Mouse (Mus musculus): ENCODE results near the gene Sumf1. TPM values are rescaled to one million over a fixed set of nuclear protein-coding genes. Genes with fewer than 3 reads are reported as not detected.

Sumf1 gene
- total RNA-seq, 2 experiments from 2014 or later: 10.4 to 12.4 TPM

DNA sequence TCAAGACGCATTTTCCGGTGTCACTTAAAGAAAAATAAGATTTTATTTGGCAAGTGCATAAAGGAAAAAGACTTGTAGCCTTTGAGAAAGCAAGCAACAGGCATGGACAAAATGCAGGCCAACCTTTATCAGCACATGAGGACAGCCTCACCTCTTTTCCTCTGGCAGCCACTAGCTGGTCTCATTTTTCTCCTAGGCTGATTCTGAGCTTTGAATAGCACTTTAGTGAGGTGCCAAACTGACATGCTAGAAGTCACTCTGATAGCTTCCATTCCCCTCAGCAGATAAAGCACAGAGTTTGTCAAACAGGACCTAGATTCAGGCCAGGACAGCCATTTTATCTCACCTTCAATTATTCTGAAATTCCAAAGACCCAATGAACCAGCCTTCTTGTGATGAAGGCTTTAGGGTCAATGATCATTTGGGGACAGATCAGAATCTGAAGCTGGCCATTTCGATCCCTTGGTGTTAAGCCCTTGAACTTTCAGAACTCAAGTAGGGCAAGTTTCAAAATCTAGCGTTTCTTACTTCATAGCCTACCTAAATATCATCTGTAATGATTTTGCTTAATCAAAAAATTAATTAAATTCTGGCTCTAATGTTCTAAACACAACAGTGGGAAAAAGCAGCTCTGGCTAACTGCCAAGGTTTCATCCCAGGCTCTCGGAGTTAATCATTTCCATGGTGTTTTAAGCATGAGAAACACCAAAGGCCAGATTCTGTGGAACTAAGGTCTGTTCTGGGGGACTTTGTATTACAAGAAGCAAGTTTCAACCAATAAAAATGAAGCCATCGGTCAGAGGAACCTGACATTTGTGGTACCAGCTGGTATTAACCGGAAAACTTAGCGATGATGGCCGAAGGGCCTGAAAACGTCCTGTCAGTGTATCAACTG lies 83.2 kb downstream of the Sumf1 start:
- DNase-seq: peak; percentile 10
- intact Hi-C loops (cut with DNase I): no loop called here

DNA sequence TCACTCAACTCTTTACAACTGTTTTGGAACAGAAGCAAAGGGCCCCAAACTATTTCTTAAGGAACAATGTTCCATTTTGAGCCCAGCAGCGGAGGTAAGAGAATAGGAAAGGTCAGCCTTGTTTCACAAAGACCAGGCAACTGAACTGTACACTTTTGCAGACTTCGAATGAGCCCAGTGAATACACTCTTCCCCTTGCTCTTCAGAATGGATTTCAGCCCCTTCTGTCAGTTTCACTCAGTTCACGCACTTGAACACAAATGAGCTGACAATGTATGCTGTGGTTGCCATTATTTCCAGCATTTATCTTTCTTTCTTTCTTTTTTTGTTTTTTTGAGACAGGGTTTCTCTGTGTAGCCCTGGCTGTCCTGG lies 86.5 kb downstream of the Sumf1 start:
- DNase-seq: no peak
- intact Hi-C loops (cut with DNase I): loop anchor here (5.0 to 10.0 kb wide), 2 partner anchors 116 to 308 kb away; partner anchors contain the start of gene Itpr1

DNA sequence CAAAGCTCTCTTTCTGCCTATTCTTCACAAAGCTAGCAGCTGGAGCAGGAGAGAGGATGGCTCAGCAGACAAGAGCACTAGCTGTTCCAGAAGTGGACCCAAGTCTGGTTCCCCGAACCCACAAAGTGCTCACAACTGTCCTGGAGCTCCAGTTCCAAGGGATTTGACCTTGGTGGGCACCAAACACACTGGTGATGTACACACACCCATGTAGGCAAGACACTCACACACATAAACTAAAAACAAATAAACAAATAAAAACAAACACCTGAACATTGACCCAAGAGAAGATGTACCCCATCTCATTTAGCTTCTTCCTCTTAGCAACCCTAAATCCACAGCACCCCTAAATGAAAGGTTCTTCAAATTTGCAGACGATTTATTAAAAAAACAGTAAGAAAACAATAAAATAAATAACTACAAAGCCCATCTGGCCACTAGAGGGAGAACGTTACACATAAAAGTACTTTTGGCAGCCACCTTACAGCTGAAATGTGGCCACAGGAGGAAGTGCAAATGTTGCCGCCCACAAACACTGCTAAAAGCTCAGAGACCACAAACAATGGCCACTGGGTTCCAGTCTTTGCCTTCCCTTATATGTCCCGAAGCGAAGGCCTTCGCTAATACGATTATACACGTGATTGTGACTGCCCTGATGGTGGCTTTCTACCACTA lies 87.1 kb downstream of the Sumf1 start:
- intact Hi-C loops (cut with DNase I): loop anchor here (5.0 to 10.0 kb wide), 2 partner anchors 116 to 309 kb away; partner anchors contain the start of gene Itpr1
- peak; percentile 64 for DNase-seq

DNA sequence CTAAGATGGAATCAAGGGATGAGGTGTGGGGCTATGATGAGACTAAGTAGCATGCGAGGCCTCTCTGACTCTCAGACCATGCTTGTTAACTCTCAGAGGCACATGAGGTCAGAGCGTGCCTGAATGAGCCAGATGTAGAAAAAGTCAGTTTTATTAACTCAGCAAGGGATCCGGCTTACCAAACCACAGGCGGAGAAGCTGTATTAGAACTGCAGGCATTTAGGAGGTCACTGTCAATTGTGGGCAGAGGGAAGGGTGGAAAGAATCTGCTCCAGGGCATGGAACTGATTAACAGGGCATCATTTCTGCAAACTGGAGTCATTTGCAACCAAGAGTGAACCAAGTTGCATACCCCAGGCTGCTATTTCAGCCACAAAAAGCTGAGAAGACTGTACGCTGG lies 89.9 kb downstream of the Sumf1 start:
- DNase-seq: no peak
- intact Hi-C loops (cut with DNase I): loop anchor here (5.0 to 10.0 kb wide), 2 partner anchors 119 to 312 kb away; partner anchors contain the start of gene Itpr1

DNA sequence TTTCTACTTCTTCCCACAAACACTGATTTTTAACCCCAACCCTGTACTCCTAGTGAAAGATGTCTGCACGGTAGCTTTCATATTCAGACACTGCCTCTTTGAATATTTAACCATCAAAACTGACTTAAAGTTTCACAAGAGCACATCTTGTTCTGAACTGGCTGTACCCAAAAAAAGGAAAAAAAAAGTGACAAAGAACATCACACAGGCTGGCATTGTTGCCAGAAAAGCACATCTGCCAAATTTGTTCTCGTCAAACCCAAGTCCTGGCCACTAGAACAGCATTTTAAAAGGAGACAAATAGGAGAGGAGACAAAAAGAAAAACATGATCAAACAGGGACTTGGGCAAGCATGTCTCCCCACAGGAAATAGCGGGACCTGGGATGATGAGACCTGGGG lies 91.9 kb downstream of the Sumf1 start:
- intact Hi-C loops (cut with DNase I): loop anchor here (10.0 kb wide), 1 partner anchor 121 kb away; the partner anchor contains the start of gene Itpr1
- DNase-seq: no peak

DNA sequence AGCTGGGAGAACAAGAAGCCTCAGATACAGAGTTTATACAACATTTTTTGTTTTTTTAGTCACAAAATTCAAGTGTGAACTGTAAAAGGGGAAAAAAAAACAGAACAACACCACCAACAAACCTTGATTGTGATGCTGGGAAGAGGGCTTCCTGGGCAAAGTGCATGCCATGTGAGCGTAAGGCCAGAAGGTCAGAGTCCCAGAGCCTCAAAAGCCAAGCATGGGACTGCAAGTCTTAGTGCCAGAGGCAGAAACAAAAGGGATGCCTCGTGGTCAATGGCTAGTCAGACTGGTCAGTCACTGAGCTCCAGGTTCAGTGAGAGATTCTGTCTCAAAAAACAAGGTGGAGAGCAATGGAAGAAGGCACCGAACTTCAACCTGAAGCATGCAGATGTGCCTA lies 92.7 kb downstream of the Sumf1 start:
- intact Hi-C loops (cut with DNase I): loop anchor here (10.0 kb wide), 1 partner anchor 122 kb away; the partner anchor contains the start of gene Itpr1

DNA sequence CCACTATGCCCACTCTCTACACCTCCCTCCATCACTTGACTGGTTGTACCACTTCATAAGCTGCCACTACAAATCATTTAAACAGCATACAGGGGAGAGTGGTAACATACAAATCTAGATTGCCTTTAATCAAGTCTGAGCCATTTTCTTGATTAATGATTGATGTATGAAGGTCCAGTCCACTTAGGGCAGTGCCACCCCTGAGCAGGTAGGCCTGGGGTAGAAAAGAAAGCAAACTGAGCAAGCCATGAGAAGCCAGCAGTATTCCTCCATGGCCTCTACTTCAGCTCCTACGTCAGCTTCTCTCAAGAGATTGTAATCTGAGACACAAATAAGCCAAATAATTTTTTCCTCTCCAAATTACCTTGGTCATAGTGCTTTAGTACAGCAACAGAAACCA lies 94.1 kb downstream of the Sumf1 start:
- no peak for DNase-seq
- intact Hi-C loops (cut with DNase I): loop anchor here (10.0 kb wide), 1 partner anchor 124 kb away; the partner anchor contains the start of gene Itpr1

More for the DNA sequence above, 92.7 kb downstream of the Sumf1 start:
- no peak for DNase-seq

DNA sequence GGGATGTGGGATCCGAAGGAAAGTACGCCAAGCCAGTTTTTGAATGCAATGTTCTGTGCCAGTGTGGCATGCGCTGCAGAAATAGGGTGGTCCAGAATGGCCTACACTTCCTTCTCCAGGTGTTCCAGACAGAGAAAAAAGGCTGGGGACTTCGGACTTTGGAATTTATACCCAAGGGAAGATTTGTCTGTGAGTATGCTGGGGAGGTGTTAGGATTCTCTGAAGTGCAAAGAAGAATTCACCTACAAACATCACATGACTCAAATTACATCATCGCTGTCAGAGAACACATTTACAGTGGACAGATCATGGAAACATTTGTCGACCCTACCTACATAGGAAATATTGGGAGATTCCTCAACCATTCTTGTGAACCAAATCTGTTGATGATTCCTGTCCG lies 109.5 kb downstream of the Sumf1 start:
- no peak for DNase-seq
- intact Hi-C loops (cut with DNase I): no loop called here

DNA sequence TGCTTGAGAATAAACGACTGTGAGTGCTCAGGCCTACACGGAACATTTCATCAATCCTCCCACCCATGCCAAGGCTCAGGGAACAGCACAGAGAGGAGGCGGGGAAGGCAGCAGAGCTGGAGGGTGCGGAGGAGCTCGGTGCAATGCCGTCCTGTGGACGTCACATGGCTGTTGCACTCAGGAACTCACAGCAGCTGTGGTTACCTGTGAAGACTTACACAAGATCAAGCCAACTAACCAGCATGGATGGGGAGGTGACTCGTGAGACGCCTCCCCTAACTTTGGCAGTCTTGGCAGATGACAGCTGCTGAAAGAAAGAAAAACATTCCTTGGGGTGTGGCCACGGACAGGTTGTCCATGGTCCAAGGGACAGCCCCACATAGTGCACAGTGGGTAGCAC lies 110.8 kb downstream of the Sumf1 start:
- intact Hi-C loops (cut with DNase I): no loop called here
- no peak for DNase-seq

DNA sequence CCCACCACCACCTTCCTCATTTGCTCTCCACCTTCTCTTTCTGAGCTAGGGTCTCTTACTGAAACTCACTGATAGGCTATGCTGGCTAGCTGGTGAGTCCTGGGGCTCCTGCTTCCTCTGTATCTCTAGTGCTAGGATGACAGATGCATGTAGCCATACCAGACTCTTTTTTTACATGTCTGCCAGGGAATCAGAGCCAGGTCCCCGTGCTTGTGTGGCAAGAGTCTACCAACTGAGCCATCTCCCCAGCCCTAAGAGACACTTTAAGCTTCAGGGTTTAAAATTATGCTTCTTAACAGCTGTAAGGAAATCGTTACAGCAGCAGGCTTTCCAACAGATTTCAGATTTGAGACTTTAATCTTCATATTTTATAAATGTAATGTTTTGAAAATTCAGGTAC lies 111.5 kb downstream of the Sumf1 start:
- intact Hi-C loops (cut with DNase I): no loop called here

DNA sequence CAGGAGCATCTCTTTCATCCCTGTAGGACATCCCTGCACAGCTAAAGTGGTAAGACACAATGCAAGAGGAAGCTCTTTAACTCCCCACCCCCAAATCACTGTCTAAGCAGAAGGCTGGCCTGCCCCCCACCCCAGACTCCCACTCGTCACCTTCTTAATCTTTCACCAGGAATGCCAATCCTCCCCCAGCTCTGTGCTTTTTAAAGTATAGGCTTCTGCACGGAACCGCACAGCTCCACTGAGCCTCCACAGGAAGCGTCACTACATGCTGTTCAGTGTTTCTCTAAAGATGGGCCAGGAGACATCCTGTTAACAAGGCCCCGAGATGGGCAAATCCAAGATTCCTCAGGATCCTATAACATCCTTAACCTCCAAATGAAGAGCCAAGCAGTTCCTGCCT lies 112.3 kb downstream of the Sumf1 start:
- no peak for DNase-seq
- intact Hi-C loops (cut with DNase I): no loop called here

More for the DNA sequence above, 111.5 kb downstream of the Sumf1 start:
- DNase-seq: no peak

DNA sequence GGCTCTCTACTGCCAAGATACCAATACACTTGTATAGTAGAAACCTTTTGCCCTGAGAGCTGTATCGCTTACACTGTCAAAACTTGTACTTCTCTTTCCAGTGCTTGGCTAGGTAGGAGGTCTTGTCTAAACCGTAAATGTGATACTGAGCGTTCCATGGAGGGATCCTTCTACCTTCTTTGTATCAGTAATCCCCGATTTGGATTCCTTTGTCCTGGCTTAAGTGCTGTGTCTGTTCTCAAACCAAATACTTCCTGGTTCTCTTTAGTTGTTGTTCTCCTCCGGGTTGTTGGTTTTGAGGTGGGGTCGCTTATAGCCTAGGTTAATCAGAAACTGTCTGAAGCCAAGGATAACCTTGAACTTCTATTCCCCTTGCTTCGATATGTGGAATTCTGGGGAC lies 114.4 kb downstream of the Sumf1 start:
- DNase-seq: no peak
- intact Hi-C loops (cut with DNase I): no loop called here

DNA sequence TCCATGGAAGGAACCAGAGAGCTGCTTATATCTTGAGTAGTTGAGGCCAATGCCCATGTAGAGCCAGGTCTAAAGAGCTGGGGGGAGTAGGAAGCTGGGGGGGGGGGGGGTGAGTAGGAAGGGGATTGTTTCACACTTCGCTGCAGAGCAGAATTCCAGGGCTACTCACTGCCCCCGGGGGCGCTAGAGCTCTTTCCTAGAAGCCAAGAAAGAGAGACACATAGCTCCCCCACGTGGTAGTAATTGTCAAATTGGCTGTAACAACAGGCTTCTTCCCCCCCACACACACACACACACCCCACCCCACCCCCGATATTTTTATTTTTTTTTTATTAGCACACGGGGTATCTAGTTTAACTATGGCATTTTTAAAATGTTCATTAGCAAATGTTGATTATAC lies 119.8 kb downstream of the Sumf1 start:
- intact Hi-C loops (cut with DNase I): no loop called here
- peak; percentile 93 for DNase-seq

DNA sequence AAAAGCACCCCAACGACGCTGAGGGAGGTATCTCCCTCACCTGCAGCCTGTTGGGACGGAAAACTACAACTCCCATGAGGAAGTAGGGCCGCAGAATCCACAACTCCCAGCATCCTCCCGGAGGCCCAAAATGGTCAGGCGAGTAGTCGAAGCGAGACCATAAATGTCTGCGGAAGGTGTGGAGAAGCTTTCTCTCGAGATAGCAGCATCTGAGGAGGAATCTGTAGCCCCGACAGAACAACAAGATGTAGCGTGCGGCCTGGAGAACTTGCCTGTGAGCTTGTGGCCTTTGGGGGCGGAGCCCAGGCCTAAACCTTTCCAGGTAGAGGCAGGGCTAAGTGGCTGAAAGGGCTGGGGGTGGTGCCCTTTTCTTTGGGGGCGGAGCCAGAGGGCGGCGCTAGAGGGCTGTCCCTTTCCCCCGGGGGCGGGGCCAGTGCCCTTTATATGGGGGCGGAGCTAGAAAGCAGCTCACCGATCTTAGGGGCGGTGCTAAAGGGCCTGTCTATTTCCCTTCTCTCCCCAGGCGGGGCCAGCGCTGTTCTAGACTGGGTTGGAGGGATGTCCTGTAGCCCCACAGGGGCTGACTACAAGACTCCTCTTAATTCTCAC lies 120.4 kb downstream of the Sumf1 start, which contains the start of gene Setmar:
Setmar (plus strand) TSS at position 128 of the 609 bp plus-strand sequence.
- intact Hi-C loops (cut with DNase I): no loop called here
- peak; percentile 98 for DNase-seq

DNA sequence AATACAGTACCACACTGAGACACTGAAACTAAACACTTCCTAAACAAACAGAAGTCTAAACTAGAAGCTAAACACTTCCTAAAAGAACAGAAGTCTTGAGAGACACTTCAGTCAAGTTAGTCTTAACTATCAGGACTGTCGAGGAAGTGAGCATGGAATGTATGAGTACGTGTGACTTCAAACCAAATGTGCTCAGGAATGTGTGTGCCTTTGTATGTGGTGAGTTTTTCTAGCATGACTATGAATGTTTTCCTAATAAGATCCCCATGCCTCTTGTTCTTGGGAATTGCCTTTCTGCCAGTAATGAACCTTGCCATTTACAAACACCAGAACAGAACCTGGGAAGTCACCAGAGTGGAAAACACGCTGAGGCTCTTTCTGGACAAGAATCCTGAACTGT lies 124.3 kb downstream of the Sumf1 start:
- intact Hi-C loops (cut with DNase I): no loop called here
- DNase-seq: no peak

DNA sequence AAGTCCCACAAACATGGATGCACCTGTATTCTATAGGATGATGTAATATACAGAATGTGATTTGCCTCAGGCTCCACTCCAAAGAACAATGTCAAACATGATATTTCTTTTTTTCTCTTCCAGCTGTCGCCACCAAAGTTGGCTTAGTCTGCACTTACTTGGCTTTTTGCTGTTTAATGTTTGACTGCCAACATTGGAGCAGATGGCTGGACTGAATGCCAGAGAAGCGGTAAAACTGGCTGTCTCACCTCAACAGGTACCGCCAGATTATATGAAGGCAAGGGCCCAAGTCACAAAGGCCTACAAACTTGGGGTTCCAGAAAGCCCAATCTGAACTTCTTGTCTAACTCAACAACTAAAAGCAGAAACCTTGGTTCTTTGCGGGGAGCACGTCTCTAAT lies 127.3 kb downstream of the Sumf1 start:
- intact Hi-C loops (cut with DNase I): loop anchor here (5.0 to 10.0 kb wide), 2 partner anchors 523 to 1251 kb away; no protein-coding TSS in a partner anchor
- DNase-seq: no peak

DNA sequence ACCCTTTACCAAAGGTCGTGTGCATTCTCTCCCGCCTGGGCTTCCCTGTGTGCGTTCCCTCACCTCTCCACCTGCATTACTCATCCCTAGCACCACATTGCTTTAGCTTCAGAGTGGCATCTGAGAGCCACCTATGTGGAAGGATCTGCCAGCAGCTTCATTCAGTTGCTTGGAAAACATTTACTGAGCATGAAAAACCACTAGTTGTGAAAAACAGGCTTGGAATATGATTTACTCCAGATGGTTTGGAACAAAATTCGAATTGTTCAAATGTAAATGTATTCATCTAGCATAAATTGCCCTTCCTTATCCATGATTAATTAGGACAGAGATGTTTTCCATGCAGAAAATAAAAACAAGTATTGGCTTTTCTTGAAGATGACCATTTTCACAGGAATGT lies 128.0 kb downstream of the Sumf1 start:
- DNase-seq: no peak

More for the DNA sequence above, 128.0 kb downstream of the Sumf1 start:
- intact Hi-C loops (cut with DNase I): loop anchor here (5.0 to 10.0 kb wide), 2 partner anchors 523 to 1250 kb away; no protein-coding TSS in a partner anchor

Measured in left cerebral cortex, postnatal 4 days (tissue).